Mouse (Mus musculus) MEL (cell line): Measurements from ENCODE around the gene Pink1. TPM values are rescaled to one million over a fixed set of nuclear protein-coding genes. Genes with fewer than 3 reads are reported as not detected.

Source experiments
- DNase-seq: peaks from one replicate; pipeline ENCODE4 v3.0.0; 2011; ENCODE audit warnings: low read depth, low spot score
- H3K27ac ChIP-seq: 2 replicates; pipeline ENCODE4 v1.5.1; 2012; ENCODE audit warnings: low read depth, mild to moderate bottlenecking, control low read depth, low read length, moderate library complexity; ENCODE audit not compliant: control insufficient read depth
- H3K27me3 ChIP-seq, 2 experiments: fragments of 150-350 bp in 1 of 2; sonication (generic) in 1 of 2; 2 replicates each; pipeline ENCODE4 v1.6.1; 2012; ENCODE audit warnings: low read length in 2 of 2, mild to moderate bottlenecking in 2 of 2, improper control_type of control experiment in 1 of 2, moderate library complexity in 1 of 2; ENCODE audit not compliant: insufficient read depth in 2 of 2, control insufficient read depth in 1 of 2
- H3K36me3 ChIP-seq, 2 experiments: 2 replicates each; pipeline ENCODE4 v1.6.1; 2012 to 2014; ENCODE audit warnings: low read length in 2 of 2, improper control_type of control experiment in 1 of 2, inconsistent platforms in 1 of 2, mild to moderate bottlenecking in 1 of 2; ENCODE audit not compliant: insufficient read depth in 2 of 2, control insufficient read depth in 1 of 2
- H3K4me1 ChIP-seq, 2 experiments: fragments of 150-350 bp in 1 of 2; sonication (generic) in 1 of 2; 2 replicates each; pipeline ENCODE4 v1.6.1; 2012; ENCODE audit warnings: low read length in 2 of 2, improper control_type of control experiment in 1 of 2, mild to moderate bottlenecking in 1 of 2; ENCODE audit not compliant: insufficient read depth in 2 of 2, control insufficient read depth in 1 of 2
- H3K4me3 ChIP-seq, 2 experiments: fragments of 150-350 bp in 1 of 2; sonication (generic) in 1 of 2; 2 replicates each; pipeline ENCODE4 v1.5.1; 2012; ENCODE audit warnings: low read depth in 2 of 2, low read length in 2 of 2, mild to moderate bottlenecking in 2 of 2, moderate library complexity in 2 of 2, control low read depth in 1 of 2, improper control_type of control experiment in 1 of 2; ENCODE audit not compliant: control insufficient read depth in 1 of 2, insufficient read depth in 1 of 2
- H3K79me2 ChIP-seq: 2 replicates; pipeline ENCODE4 v1.6.1; 2012; ENCODE audit warnings: mild to moderate bottlenecking, low read length, moderate library complexity; ENCODE audit not compliant: control insufficient read depth, poor library complexity, insufficient read depth
- H3K9ac ChIP-seq: 2 replicates; pipeline ENCODE4 v1.6.1; 2012; ENCODE audit warnings: low read depth, mild to moderate bottlenecking, control low read depth, low read length, moderate library complexity; ENCODE audit not compliant: control insufficient read depth, poor library complexity, severe bottlenecking
- H3K9me3 ChIP-seq: fragments of 150-350 bp; sonication (generic); replicated peaks from 2 replicates; pipeline ENCODE4 v1.6.1; 2012; ENCODE audit warnings: mild to moderate bottlenecking, low read length, improper control_type of control experiment, moderate library complexity; ENCODE audit not compliant: insufficient read depth
- BHLHE40 ChIP-seq: IDR thresholded peaks from 2 replicates; pipeline ENCODE4 v1.6.1; 2012; ENCODE audit warnings: low read depth, mild to moderate bottlenecking, inconsistent platforms, low read length, improper control_type of control experiment, borderline replicate concordance
- CHD2 ChIP-seq: IDR thresholded peaks from 2 replicates; pipeline ENCODE4 v1.6.1; 2011; ENCODE audit warnings: low read length, improper control_type of control experiment
- CTCF ChIP-seq, 3 experiments: IDR thresholded peaks in 2 of 3; conservative IDR thresholded peaks in 1 of 3; 2 replicates each; pipeline ENCODE4 v1.5.1; 2011 to 2012; ENCODE audit warnings: low read length in 3 of 3, low read depth in 2 of 3, mild to moderate bottlenecking in 2 of 3, improper control_type of control experiment in 1 of 3, inconsistent platforms in 1 of 3, mixed read lengths in 1 of 3, moderate library complexity in 1 of 3; ENCODE audit not compliant: control insufficient read depth in 1 of 3, insufficient read depth in 1 of 3, poor library complexity in 1 of 3, severe bottlenecking in 1 of 3
- E2F4 ChIP-seq: IDR thresholded peaks from 2 replicates; pipeline ENCODE4 v1.6.1; 2011; ENCODE audit warnings: low read depth, low read length, improper control_type of control experiment, borderline replicate concordance
- ELF1 ChIP-seq: IDR thresholded peaks from 2 replicates; pipeline ENCODE4 v1.6.1; 2014; ENCODE audit warnings: low read depth, mild to moderate bottlenecking, inconsistent platforms, low read length, improper control_type of control experiment, moderate library complexity
- ETS1 ChIP-seq: IDR thresholded peaks from 2 replicates; pipeline ENCODE4 v1.6.1; 2012; ENCODE audit warnings: low read depth, mild to moderate bottlenecking, inconsistent platforms, low read length, improper control_type of control experiment, moderate library complexity
- GABPA ChIP-seq: IDR thresholded peaks from 2 replicates; pipeline ENCODE4 v1.6.1; 2012; ENCODE audit warnings: low read depth, mild to moderate bottlenecking, inconsistent platforms, low read length, improper control_type of control experiment, moderate library complexity
- GATA1 ChIP-seq: IDR thresholded peaks from 2 replicates; pipeline ENCODE4 v1.6.1; 2011; ENCODE audit warnings: low read depth, low read length, improper control_type of control experiment
- HCFC1 ChIP-seq: IDR thresholded peaks from 2 replicates; pipeline ENCODE4 v1.6.1; 2012; ENCODE audit warnings: low read depth, mild to moderate bottlenecking, inconsistent platforms, low read length, improper control_type of control experiment, moderate library complexity
- JUND ChIP-seq: IDR thresholded peaks from 2 replicates; pipeline ENCODE4 v1.6.1; 2011; ENCODE audit warnings: low read depth, mild to moderate bottlenecking, improper control_type of control experiment, low read length
- MAFK ChIP-seq: IDR thresholded peaks from 2 replicates; pipeline ENCODE4 v1.6.1; 2011; ENCODE audit warnings: low read depth, mild to moderate bottlenecking, low read length, improper control_type of control experiment, borderline replicate concordance
- MAX ChIP-seq: IDR thresholded peaks from 2 replicates; pipeline ENCODE4 v1.6.1; 2011; ENCODE audit warnings: low read length, improper control_type of control experiment
- MAZ ChIP-seq: IDR thresholded peaks from 2 replicates; pipeline ENCODE4 v1.6.1; 2012; ENCODE audit warnings: low read depth, mild to moderate bottlenecking, inconsistent platforms, low read length, improper control_type of control experiment
- MEF2A ChIP-seq: IDR thresholded peaks from 2 replicates; pipeline ENCODE4 v1.6.1; 2014; ENCODE audit warnings: low read depth, mild to moderate bottlenecking, inconsistent platforms, low read length, improper control_type of control experiment; ENCODE audit not compliant: poor library complexity, insufficient replicate concordance, severe bottlenecking; ENCODE audit errors: extremely low read depth
- NELFE ChIP-seq: IDR thresholded peaks from 2 replicates; pipeline ENCODE4 v1.6.1; 2011; ENCODE audit warnings: low read depth, low read length, improper control_type of control experiment
- NRF1 ChIP-seq: IDR thresholded peaks from 2 replicates; pipeline ENCODE4 v1.6.1; 2014; ENCODE audit warnings: low read depth, mild to moderate bottlenecking, inconsistent platforms, low read length, improper control_type of control experiment, moderate library complexity; ENCODE audit not compliant: poor library complexity, insufficient read depth, severe bottlenecking
- RAD21 ChIP-seq: IDR thresholded peaks from 2 replicates; pipeline ENCODE4 v1.6.1; 2011; ENCODE audit warnings: mild to moderate bottlenecking, low read depth, low read length, improper control_type of control experiment
- RCOR1 ChIP-seq: IDR thresholded peaks from 2 replicates; pipeline ENCODE4 v1.6.1; 2012; ENCODE audit warnings: low read depth, mild to moderate bottlenecking, inconsistent platforms, low read length, improper control_type of control experiment
- SIN3A ChIP-seq: IDR thresholded peaks from 2 replicates; pipeline ENCODE4 v1.6.1; 2012; ENCODE audit warnings: low read length, improper control_type of control experiment, inconsistent platforms
- SMC3 ChIP-seq: IDR thresholded peaks from 2 replicates; pipeline ENCODE4 v1.6.1; 2011; ENCODE audit warnings: low read depth, low read length, improper control_type of control experiment
- TAL1 ChIP-seq: IDR thresholded peaks from 2 replicates; pipeline ENCODE4 v1.6.1; 2012; ENCODE audit warnings: mild to moderate bottlenecking, inconsistent platforms, low read length, moderate library complexity, mixed read lengths
- TBP ChIP-seq: IDR thresholded peaks from 2 replicates; pipeline ENCODE4 v1.8.0; 2011; ENCODE audit warnings: low read depth, low read length, improper control_type of control experiment
- TCF12 ChIP-seq: IDR thresholded peaks from 2 replicates; pipeline ENCODE4 v1.6.1; 2014; ENCODE audit warnings: low read depth, mild to moderate bottlenecking, inconsistent platforms, low read length, improper control_type of control experiment, moderate library complexity
- ZC3H11A ChIP-seq: IDR thresholded peaks from 2 replicates; pipeline ENCODE4 v1.6.1; 2012; ENCODE audit warnings: low read depth, mild to moderate bottlenecking, inconsistent platforms, low read length, improper control_type of control experiment
- ZKSCAN1 ChIP-seq: IDR thresholded peaks from 2 replicates; pipeline ENCODE4 v1.6.1; 2012; ENCODE audit warnings: low read depth, mild to moderate bottlenecking, inconsistent platforms, low read length, improper control_type of control experiment, moderate library complexity
- ZMIZ1 ChIP-seq: IDR thresholded peaks from 2 replicates; pipeline ENCODE4 v1.6.1; 2012; ENCODE audit warnings: low read depth, mild to moderate bottlenecking, inconsistent platforms, low read length, improper control_type of control experiment, moderate library complexity
- ZNF384 ChIP-seq: IDR thresholded peaks from 2 replicates; pipeline ENCODE4 v1.6.1; 2012; ENCODE audit warnings: low read depth, mild to moderate bottlenecking, inconsistent platforms, low read length, improper control_type of control experiment
- polyA plus RNA-seq, 2 experiments: library from polyadenylated mRNA; stranded (reverse) in 1 of 2; unstranded in 1 of 2; fragments of >175 nt in 1 of 2; fragments of >200 nt in 1 of 2; gene quantifications; 2 replicates each; pipeline versions ENCODE4 v1.2.1 to v1.2.4; 2012; ENCODE audit warnings: low replicate concordance in 2 of 2, low read depth in 1 of 2; ENCODE audit not compliant: insufficient read length in 2 of 2, insufficient read depth in 1 of 2, missing spikeins in 1 of 2
- total RNA-seq: library from RNA; depleted of rRNA; stranded (reverse); fragments of 300-350 nt; gene quantifications from 2 replicates; pipeline ENCODE4 v1.2.3, GENCODE M21; 2012

The Pink1 gene
- total and polyA plus RNA-seq, 3 experiments = 21.2 to 22.1 TPM; not detected in 1

- no peak overlapping the region for H3K27ac ChIP-seq
- H3K4me3 ChIP-seq = no peak overlapping the region
- no peak overlapping the region for H3K9ac ChIP-seq
- H3K36me3 ChIP-seq = no peaks in the 10 kb centered on the region
- TF ChIP-seq ZC3H11A (peak; percentile 79), JUND (peak; percentile 81; the same call in 1 of the 2 replicates), ZKSCAN1 (0 out of 2 replicates have a peak, but pooled peaks have one; percentile 52), TAL1 (no peak), NRF1 (no peak), CTCF (IDR thresholded peaks at IDR 0.05 in 2 of 3, conservative IDR thresholded peaks at IDR 0.05 in 1 of 3; ENCODE audit: control insufficient read depth in 1 of 3, insufficient read depth in 1 of 3, low read depth in 2 of 3, low read length in 3 of 3, poor library complexity in 1 of 3, severe bottlenecking in 1 of 3) (peak; percentile 96 to 100 (median 99)), SMC3 (peak; percentile 98), MEF2A (no peak), GATA1 (peak; percentile 51), SIN3A (peak; percentile 67), ZMIZ1 (no peak), MAX (no peak), RAD21 (peak; percentile 81), ZNF384 (peak; percentile 49; the same call in 1 of the 2 replicates), TCF12 (no peak), CHD2 (no peak), GABPA (no peak), E2F4 (no peak), MAZ (no peak), RCOR1 (no peak), ETS1 (no peak), TBP (peak; percentile 54; the same call in 1 of the 2 replicates), HCFC1 (peak; percentile 52; the same call in 1 of the 2 replicates)
- H3K9me3 ChIP-seq = no peaks in the 10 kb centered on the region
- DNase-seq = peak; percentile 94
- H3K79me2 ChIP-seq = no peaks in the 10 kb centered on the region
- H3K27me3 ChIP-seq = no peaks in the 10 kb centered on the region
- no peaks in the 10 kb centered on the region for H3K4me1 ChIP-seq
Observed at GRCm38 (mm10) chr4:138282834-138283233, 43.3 kb downstream of the Pink1 start.

GRCm38 (mm10) chr4:138278346-138278745 is 47.8 kb downstream of the Pink1 start:
- no peaks in the 10 kb centered on the region for H3K9me3 ChIP-seq
- no peaks in the 10 kb centered on the region for H3K36me3 ChIP-seq
- H3K27me3 ChIP-seq = no peaks in the 10 kb centered on the region; a peak in 1 of 4 replicates
- TF ChIP-seq BHLHE40 = no peak
- no peak for TF ChIP-seq RCOR1
- TF ChIP-seq HCFC1 = no peak
- no peak for TF ChIP-seq ELF1
- TF ChIP-seq NELFE = no peak
- no peak for TF ChIP-seq TAL1
- no peak for TF ChIP-seq MAFK
- H3K79me2 ChIP-seq = no peaks in the 10 kb centered on the region
- H3K27ac ChIP-seq = no peak overlapping the region
- H3K4me3 ChIP-seq = no peak overlapping the region
- no peak overlapping the region for H3K9ac ChIP-seq
- H3K4me1 ChIP-seq = no peaks in the 10 kb centered on the region
- DNase-seq = no peak
